ENCODE assay signal across 8 mouse cellular contexts in the genomic region with DNA sequence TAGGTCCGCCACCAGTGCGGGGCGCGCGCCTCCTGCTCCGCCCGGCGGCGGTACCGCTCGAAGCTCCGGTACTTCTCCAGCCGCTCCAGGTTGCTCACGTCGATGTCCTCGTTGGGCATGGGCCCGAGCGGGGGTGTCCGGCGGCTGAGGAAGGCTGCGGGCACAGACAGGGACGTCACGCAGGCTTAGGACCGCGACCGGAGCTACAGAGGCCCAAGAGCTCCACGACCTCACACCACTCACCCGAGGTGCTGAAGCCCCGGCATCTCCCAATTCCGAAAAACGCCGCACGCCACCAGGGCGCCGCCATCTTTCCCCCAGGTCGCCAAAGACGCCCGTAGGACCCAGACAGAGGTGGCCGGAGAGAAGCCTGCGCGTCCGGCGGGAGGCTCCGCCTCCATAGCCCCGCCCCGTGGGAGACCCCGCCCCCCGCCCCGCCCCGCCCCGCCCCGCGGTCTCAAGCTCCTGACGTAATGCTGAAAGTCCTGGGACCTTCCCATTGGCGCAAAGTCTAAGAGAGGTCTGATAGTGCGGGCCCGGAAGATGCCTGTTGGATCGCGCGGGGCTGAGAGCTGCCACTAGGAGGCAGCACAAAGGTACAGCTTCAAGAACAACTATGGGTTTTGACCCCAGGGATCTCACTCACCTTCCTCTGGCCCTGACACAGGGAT. TPM values are rescaled to one million over a fixed set of nuclear protein-coding genes. Genes with fewer than 3 reads are reported as not detected.
A peak's percentile ranks its signal among the peaks of the same experiment; 100 is the strongest.
DNase-seq lines count a peak whose midpoint lies in the region; ATAC-seq lines count a peak whose summit lies in the region.

TSS of gene Mrpl38 (minus strand) at position 401 of the 671 bp plus-strand sequence.

- under 1% methylated on average over 60 of the region's 60 CpGs for WGBS in hindbrain, embryonic 12.5 days

- DNase-seq in Muller cell, postnatal 12 days (ENCODE audit: inconsistent ontology term), result peak; percentile 90
- DNase-seq in cerebellum, adult 9-11 months, result peak; percentile 92
- DNase-seq in frontal cortex, postnatal 10 days (ENCODE audit: low spot score in 2 of 2), result peak; percentile 74 to 79
- peak; percentile 79 to 90 for DNase-seq in layer of hippocampus, postnatal 14 days (ENCODE audit: low spot score in 2 of 2)
- DNase-seq in lung, postnatal 14 days, result peak; percentile 88
- peak; percentile 73 for DNase-seq in retina, adult 2 months (ENCODE audit: low read depth, low spot score)
- peak; percentile 83 to 88 for DNase-seq in thymus, postnatal 36 days

- no peaks in the 10 kb centered on the region for H3K9me3 ChIP-seq in hindbrain, embryonic 12.5 days (replicated peaks)

- H3K36me3 ChIP-seq in hindbrain, embryonic 12.5 days, result peaks cover 39% of the 10 kb centered on the region

- peak within 1 kb of the TSS; percentile 72 for H3K4me2 ChIP-seq in hindbrain, embryonic 12.5 days (replicated peaks)

- peak within 1 kb of the TSS; percentile 72 for H3K27ac ChIP-seq in hindbrain, embryonic 12.5 days

- no peaks in the 10 kb centered on the region for H3K27me3 ChIP-seq in hindbrain, embryonic 12.5 days

- H3K4me3 ChIP-seq in hindbrain, embryonic 12.5 days, result peak within 1 kb of the TSS; percentile 89

- H3K9ac ChIP-seq in hindbrain, embryonic 12.5 days, result peak within 1 kb of the TSS; percentile 84

- peak; percentile 96 for ATAC-seq in hindbrain, embryonic 12.5 days (ENCODE audit: low FRiP score)

- peaks cover 10% of the 10 kb centered on the region for H3K4me1 ChIP-seq in hindbrain, embryonic 12.5 days

RNA-seq across cellular contexts. Expression of gene Mrpl38, which starts in this region (rescaled TPM):
- polyA plus RNA-seq in hindbrain, embryonic 12.5 days (2016; fragmentation: Nextera tagmentation; extraction: Ambion mirVana), result 72.7 and 77.8 TPM in 2 replicates
- 10 to 100 TPM; 55.3 to 63.7 TPM for total RNA-seq in layer of hippocampus, postnatal 14 days (2021)

Comparison
In these comparisons a context has a peak if more than half of its experiments do, and no peak if none do; other contexts are left out.
1. Peak in every context shown above with its lines: DNase-seq, ATAC-seq, H3K4me3 ChIP-seq and H3K27ac ChIP-seq.